Mouse (Mus musculus) lung, postnatal 0 days (tissue): Measurements from ENCODE around the gene Tmem30a. TPM values are rescaled to one million over a fixed set of nuclear protein-coding genes. Genes with fewer than 3 reads are reported as not detected.
A peak's percentile ranks its signal among the peaks of the same experiment; 100 is the strongest.

Experiments used
- ATAC-seq: fragments of 200-750 bp; cut with Nextera tagmentation; 2 replicates; pipeline ENCODE4 v1.8.0; 2017; ENCODE audit warnings: moderate library complexity
- DNase-seq: peaks from one replicate; pipeline ENCODE4 v3.0.0-alpha.2; 2016; ENCODE audit warnings: low spot score
- H3K27ac ChIP-seq: fragments of 300-500 bp; sonication (generic); 2 replicates; pipeline ENCODE4 v1.5.1; 2014; ENCODE audit warnings: antibody characterized with exemption, mild to moderate bottlenecking, low read length, mixed read lengths
- H3K27me3 ChIP-seq: fragments of 300-500 bp; sonication (generic); replicated peaks from 2 replicates; pipeline ENCODE4 v1.6.1; 2014; ENCODE audit warnings: low read length, mixed read lengths; ENCODE audit not compliant: insufficient read depth
- H3K36me3 ChIP-seq: fragments of 300-500 bp; sonication (generic); 2 replicates; pipeline ENCODE4 v1.6.1; 2014; ENCODE audit warnings: low read length, mixed read lengths; ENCODE audit not compliant: insufficient read depth
- H3K4me1 ChIP-seq: fragments of 300-500 bp; sonication (generic); 2 replicates; pipeline ENCODE4 v1.6.1; 2014; ENCODE audit warnings: antibody characterized with exemption, low read depth, low read length, mixed read lengths; ENCODE audit not compliant: insufficient read depth
- H3K4me2 ChIP-seq: fragments of 300-500 bp; sonication (generic); replicated peaks from 2 replicates; pipeline ENCODE4 v1.6.1; 2014; ENCODE audit warnings: low read depth, mild to moderate bottlenecking, low read length, moderate library complexity, mixed read lengths
- H3K4me3 ChIP-seq: fragments of 300-500 bp; sonication (generic); 2 replicates; pipeline ENCODE4 v1.5.1; 2014; ENCODE audit warnings: low read depth, low read length
- H3K9ac ChIP-seq: fragments of 300-500 bp; sonication (generic); replicated peaks from 2 replicates; pipeline ENCODE4 v1.6.1; 2014; ENCODE audit warnings: low read depth, mild to moderate bottlenecking
- H3K9me3 ChIP-seq: fragments of 300-500 bp; sonication (generic); 2 replicates; pipeline ENCODE4 v1.6.1; 2016; ENCODE audit warnings: low read length, mixed read lengths
- CTCF ChIP-seq: IDR thresholded peaks from 2 replicates; pipeline ENCODE4 v1.5.1; 2016; ENCODE audit warnings: antibody characterized with exemption, mild to moderate bottlenecking
- EP300 ChIP-seq: IDR thresholded peaks from 2 replicates; pipeline ENCODE4 v1.6.1; 2016; ENCODE audit warnings: antibody characterized with exemption, mild to moderate bottlenecking, control low read depth
- WGBS: fragments of 180-500 bp; shearing (Covaris S2); extraction: QIAGEN DNeasy Blood & Tissue Kit; methylation state at CpG from one replicate; pipeline ENCODE4 v1.1.7; 2014; 5-methylcytosine and 5-hydroxymethylcytosine counted together
- polyA plus RNA-seq: library from polyadenylated mRNA; unstranded; fragments of >200 nt; fragmentation: Nextera tagmentation; extraction: Ambion mirVana; gene quantifications from 2 replicates; pipeline ENCODE4 v1.2.1, GENCODE M21; 2015

Gene Tmem30a
- polyA plus RNA-seq, 1 experiment from 2014 or later = 129 TPM

DNA sequence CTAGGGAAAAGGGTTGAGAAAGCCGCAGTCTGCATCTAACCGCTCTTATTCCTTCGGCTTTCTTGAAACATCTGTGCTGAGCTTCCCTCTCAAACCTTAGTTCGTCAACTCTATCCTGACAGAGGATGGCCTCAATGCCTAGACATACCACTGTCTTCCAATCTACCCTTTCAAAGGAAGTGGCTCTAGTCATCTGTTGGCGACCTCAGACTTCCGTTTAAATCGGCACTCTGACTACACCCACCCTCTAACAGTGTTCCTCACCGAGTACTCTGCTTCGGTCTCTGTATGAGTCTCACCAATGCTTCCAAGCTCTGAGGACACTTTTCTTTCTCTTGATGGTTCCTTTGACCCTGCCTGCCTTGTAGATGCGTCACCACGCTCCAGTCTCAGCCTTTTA is 22.7 kb upstream of the Tmem30a start:
- 79% methylated on average over 11 of the region's 11 CpGs for WGBS
- no peaks in the 10 kb centered on the region for H3K4me1 ChIP-seq
- no peak overlapping the region for H3K4me3 ChIP-seq
- peaks cover 7% of the 10 kb centered on the region; the same call in 1 of the 2 replicates for H3K36me3 ChIP-seq
- H3K9me3 ChIP-seq = no peaks in the 10 kb centered on the region
- TF ChIP-seq CTCF (no peak), EP300 (no peak)
- H3K9ac ChIP-seq = no peak overlapping the region
- H3K27me3 ChIP-seq = no peaks in the 10 kb centered on the region
- no peak overlapping the region for H3K27ac ChIP-seq
- no peak overlapping the region for H3K4me2 ChIP-seq
- DNase-seq (no peak), ATAC-seq (no peak)

DNA sequence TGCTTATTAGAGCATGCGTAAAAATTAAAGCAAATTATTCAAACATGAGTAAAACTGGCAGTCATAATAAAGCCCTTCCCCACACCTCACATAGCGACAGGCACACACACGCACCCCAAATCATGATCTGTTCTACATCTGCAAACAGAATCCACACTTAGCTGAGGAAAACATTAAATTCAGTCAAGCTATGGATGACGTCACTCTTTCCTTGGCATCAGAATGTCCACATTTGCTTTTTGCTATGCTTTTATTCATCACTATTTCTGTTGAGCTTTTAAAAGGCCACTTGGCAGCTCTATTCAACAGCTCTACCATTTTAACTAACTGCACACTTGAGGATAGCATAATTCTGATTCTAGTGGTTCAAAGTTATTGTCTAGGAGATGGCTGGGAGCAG is 21.3 kb upstream of the Tmem30a start:
- no peaks in the 10 kb centered on the region for H3K27me3 ChIP-seq
- H3K9ac ChIP-seq = no peak overlapping the region
- 79% methylated on average over 4 of the region's 4 CpGs for WGBS
- no peak overlapping the region for H3K4me3 ChIP-seq
- ATAC-seq (no peak), DNase-seq (no peak)
- no peaks in the 10 kb centered on the region for H3K9me3 ChIP-seq
- H3K36me3 ChIP-seq = peaks cover 4% of the 10 kb centered on the region; the same call in 1 of the 2 replicates
- H3K27ac ChIP-seq = no peak overlapping the region
- TF ChIP-seq CTCF = no peak
- TF ChIP-seq EP300 = no peak
- no peaks in the 10 kb centered on the region for H3K4me1 ChIP-seq
- H3K4me2 ChIP-seq = no peak overlapping the region

DNA sequence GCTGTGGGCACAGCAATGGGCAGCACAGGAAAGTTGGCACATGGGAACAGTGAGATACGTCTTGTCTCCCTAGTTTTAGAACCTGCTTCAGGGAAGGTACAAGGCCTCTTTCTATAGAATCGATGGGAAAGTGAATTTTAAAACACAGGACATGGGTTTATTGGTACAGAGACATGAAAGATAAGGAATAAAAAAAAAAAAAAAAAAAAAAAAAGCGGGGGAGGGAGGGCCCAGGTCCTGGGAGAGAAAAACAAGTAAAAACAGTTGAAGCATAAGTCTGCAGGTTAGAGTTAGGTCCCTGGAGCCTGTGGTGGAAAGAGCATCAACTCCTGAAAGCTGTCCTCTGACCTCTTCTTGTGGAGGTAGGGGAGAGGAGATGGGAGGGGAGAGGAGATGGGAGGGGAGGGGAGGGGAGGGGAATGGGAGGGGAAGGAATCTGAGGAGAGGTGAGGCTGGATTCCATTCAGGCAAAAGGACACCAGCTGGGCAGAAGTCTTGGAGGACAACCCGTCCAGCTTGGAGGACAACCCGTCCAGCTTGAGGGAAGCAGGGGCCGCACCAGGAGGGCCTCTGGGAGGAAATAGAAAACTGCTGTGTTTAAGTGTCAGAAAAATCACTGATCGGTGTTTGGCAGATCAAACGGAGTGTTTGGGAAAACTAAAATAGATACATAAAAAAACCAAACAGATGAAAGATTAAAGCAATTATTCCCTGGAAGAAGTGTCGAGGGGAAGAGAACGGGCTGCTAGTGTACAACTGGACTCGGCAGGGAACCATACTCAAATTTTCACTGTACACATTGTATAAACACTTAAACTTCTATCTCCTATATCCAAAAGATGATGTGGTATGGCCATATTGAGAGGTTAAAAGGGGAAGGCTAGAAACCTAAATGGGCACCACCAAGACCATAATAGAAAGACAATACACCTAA is 17.9 kb upstream of the Tmem30a start:
- H3K4me1 ChIP-seq = peaks cover 4% of the 10 kb centered on the region; the same call in 1 of the 2 replicates
- H3K27me3 ChIP-seq = no peaks in the 10 kb centered on the region
- 50% methylated on average over 10 of the region's 11 CpGs for WGBS
- H3K4me2 ChIP-seq = no peak overlapping the region
- TF ChIP-seq EP300 (no peak), CTCF (no peak)
- H3K36me3 ChIP-seq = no peaks in the 10 kb centered on the region
- H3K4me3 ChIP-seq = no peak overlapping the region
- no peak overlapping the region for H3K9ac ChIP-seq
- no peak overlapping the region for H3K27ac ChIP-seq
- no peak for ATAC-seq
- H3K9me3 ChIP-seq = no peaks in the 10 kb centered on the region
- DNase-seq = no peak

DNA sequence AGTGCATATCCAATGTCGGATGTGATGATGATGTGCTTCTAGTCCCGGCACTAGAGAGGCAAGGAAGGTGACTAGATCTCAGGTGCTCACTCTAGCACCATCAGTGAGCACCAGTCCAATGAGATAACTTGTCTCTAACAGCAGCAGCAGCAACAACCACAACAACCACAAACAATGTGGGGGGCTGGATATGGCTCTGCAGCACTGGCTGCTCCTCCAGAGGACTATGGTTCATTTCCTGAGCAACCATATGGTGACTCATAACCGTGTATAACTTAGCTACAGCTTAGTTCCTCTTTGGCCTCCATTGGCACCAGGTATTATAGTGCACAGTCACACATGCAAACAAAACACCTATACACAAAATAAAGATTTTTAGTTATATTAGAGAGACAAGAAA is 17.2 kb upstream of the Tmem30a start:
- Histone ChIP-seq H3K4me2 (no peak overlapping the region), H3K4me1 (peaks cover 4% of the 10 kb centered on the region; the same call in 1 of the 2 replicates), H3K27ac (no peak overlapping the region), H3K4me3 (no peak overlapping the region), H3K36me3 (no peaks in the 10 kb centered on the region), H3K9ac (no peak overlapping the region), H3K9me3 (no peaks in the 10 kb centered on the region), H3K27me3 (no peaks in the 10 kb centered on the region)
- DNase-seq (no peak), ATAC-seq (no peak)
- 69% methylated on average over 3 of the region's 3 CpGs for WGBS
- TF ChIP-seq CTCF = no peak
- TF ChIP-seq EP300 = no peak

DNA sequence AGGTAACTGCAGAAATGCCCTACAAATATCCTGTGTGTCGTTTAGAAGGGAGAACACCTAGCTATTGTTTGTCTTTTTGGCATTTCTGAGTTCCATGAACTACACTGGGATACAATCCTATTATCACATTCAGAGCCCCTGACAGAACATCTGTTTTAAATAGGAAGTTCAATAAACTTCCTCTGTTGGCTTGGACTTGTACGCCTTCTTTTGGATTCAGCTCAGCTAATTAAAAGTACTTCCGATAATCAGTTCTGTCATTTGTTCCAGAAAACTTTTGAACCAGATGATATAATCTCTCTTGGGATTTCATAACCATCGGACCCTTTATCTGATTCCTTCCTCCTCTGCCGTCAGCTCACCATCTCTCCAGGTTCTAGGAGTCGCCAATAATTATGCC is 16.1 kb upstream of the Tmem30a start:
- no peaks in the 10 kb centered on the region for H3K36me3 ChIP-seq
- H3K4me2 ChIP-seq = no peak overlapping the region
- 34% methylated on average over 6 of the region's 6 CpGs for WGBS
- H3K4me1 ChIP-seq = peaks cover 4% of the 10 kb centered on the region; the same call in 1 of the 2 replicates
- peak; percentile 40 for DNase-seq
- no peak overlapping the region for H3K4me3 ChIP-seq
- H3K9ac ChIP-seq = no peak overlapping the region
- peak; percentile 58; the same call in 1 of the 2 replicates for TF ChIP-seq EP300
- TF ChIP-seq CTCF = no peak
- H3K9me3 ChIP-seq = no peaks in the 10 kb centered on the region
- no peak overlapping the region for H3K27ac ChIP-seq
- H3K27me3 ChIP-seq = no peaks in the 10 kb centered on the region
- ATAC-seq = 0 out of 2 replicates have a peak, but pooled peaks have one; percentile 13

DNA sequence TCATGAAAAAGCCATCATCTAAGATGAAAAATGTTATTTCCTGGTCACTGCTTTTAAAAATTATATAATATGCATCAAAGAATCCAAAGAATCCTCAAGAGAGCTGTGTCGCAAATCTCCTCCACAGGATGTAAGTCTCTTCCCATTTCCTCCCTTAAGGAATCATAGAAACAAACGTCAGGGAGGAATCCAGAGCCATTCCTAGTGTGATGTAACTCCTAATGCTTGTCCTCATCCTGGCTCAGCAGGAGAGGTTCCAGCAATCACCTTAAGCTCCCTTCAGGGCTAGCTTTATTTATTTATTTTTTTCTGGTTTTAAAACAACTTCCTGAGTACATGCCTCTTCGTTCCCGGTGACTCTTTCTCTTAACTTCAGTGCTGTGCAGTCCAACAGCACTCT is 13.9 kb upstream of the Tmem30a start:
- peak; percentile 65 for DNase-seq
- no peak overlapping the region for H3K4me3 ChIP-seq
- peak; percentile 40; the same call in 1 of the 2 replicates for TF ChIP-seq EP300
- TF ChIP-seq CTCF = no peak
- ATAC-seq = peak; percentile 55
- H3K27ac ChIP-seq = no peak overlapping the region
- H3K36me3 ChIP-seq = no peaks in the 10 kb centered on the region
- H3K9ac ChIP-seq = no peak overlapping the region
- H3K9me3 ChIP-seq = no peaks in the 10 kb centered on the region
- H3K4me1 ChIP-seq = peaks cover 4% of the 10 kb centered on the region; the same call in 1 of the 2 replicates
- H3K4me2 ChIP-seq = 0 out of 2 replicates have a peak overlapping the region, but pooled peaks have one; percentile 6
- WGBS = 7% methylated on average over 4 of the region's 4 CpGs
- H3K27me3 ChIP-seq = no peaks in the 10 kb centered on the region
